Mouse (Mus musculus): ENCODE measurements around the gene Fam71e2. TPM values are rescaled to one million over a fixed set of nuclear protein-coding genes. Genes with fewer than 3 reads are reported as not detected.

Gene Fam71e2
- total RNA-seq, 1 experiment from 2014 or later, result not detected

Other genes starting within 250 kb of the Fam71e2 start
- gene Tnni3, start 247.1 kb downstream of the Fam71e2 start, total RNA-seq (2017), result 7.0 and 7.1 TPM in 2 replicates
- gene Dnaaf3, start 238.8 kb downstream of the Fam71e2 start, total RNA-seq (2017), result 2.4 and 2.6 TPM in 2 replicates
- gene Syt5, start 223.8 kb downstream of the Fam71e2 start, total RNA-seq (2017), result 1.0 TPM in 1 of 2 replicates, not detected in the other
- not detected in 2 replicates for gene Ptprh, start 167.3 kb downstream of the Fam71e2 start, total RNA-seq (2017)
- gene Tmem86b, start 139.9 kb downstream of the Fam71e2 start, total RNA-seq (2017), result 22.0 and 22.8 TPM in 2 replicates
- 155 and 186 TPM in 2 replicates for gene Ppp6r1, start 112.3 kb downstream of the Fam71e2 start, total RNA-seq (2017)
- gene Hspbp1, start 86.2 kb downstream of the Fam71e2 start, total RNA-seq (2017), result 19.0 and 25.2 TPM in 2 replicates
- 0.20 and 2.6 TPM in 2 replicates for gene Brsk1, start 80.7 kb downstream of the Fam71e2 start, total RNA-seq (2017)
- 5.0 and 7.3 TPM in 2 replicates for gene Tmem150b, start 46.1 kb downstream of the Fam71e2 start, total RNA-seq (2017)
- 40.6 and 46.4 TPM in 2 replicates for gene Kmt5c, start 31.2 kb downstream of the Fam71e2 start, total RNA-seq (2017)
- 14.1 and 53.9 TPM in 2 replicates for gene Cox6b2, start 18.2 kb downstream of the Fam71e2 start, total RNA-seq (2017)
- 0.25 and 0.74 TPM in 2 replicates for gene Il11, start 11.6 kb upstream of the Fam71e2 start, total RNA-seq (2017)
- gene Tmem190, start 11.6 kb upstream of the Fam71e2 start, total RNA-seq (2017), result 1.3 TPM in 1 of 2 replicates, not detected in the other
- gene Tmem238, start 18.4 kb upstream of the Fam71e2 start, total RNA-seq (2017), result 9.3 and 19.0 TPM in 2 replicates
- gene Rpl28, start 21.6 kb upstream of the Fam71e2 start, total RNA-seq (2017), result 736 and 741 TPM in 2 replicates
- 137 and 174 TPM in 2 replicates for gene Ube2s, start 41.3 kb upstream of the Fam71e2 start, total RNA-seq (2017)
- 0.06 and 0.45 TPM in 2 replicates for gene Shisa7, start 73.4 kb upstream of the Fam71e2 start, total RNA-seq (2017)
- gene Isoc2b, start 99.0 kb upstream of the Fam71e2 start, total RNA-seq (2017), result 59.8 and 69.7 TPM in 2 replicates
- 7.1 and 9.0 TPM in 2 replicates for gene Isoc2a, start 105.9 kb upstream of the Fam71e2 start, total RNA-seq (2017)
- gene Gm36210, start 135.2 kb upstream of the Fam71e2 start, total RNA-seq (2017), result not detected in 2 replicates
- 2.2 and 3.2 TPM in 2 replicates for gene Zfp628, start 143.9 kb upstream of the Fam71e2 start, total RNA-seq (2017)
- gene Nat14, start 150.7 kb upstream of the Fam71e2 start, total RNA-seq (2017), result not detected in 2 replicates
- gene Ssc5d, start 154.5 kb upstream of the Fam71e2 start, total RNA-seq (2017), result not detected in 2 replicates
- not detected in 2 replicates for gene Sbk2, start 193.1 kb upstream of the Fam71e2 start, total RNA-seq (2017)
- gene Sbk3, start 199.9 kb upstream of the Fam71e2 start, total RNA-seq (2017), result not detected in 2 replicates
- gene Zfp579, start 224.9 kb upstream of the Fam71e2 start, total RNA-seq (2017), result 5.7 and 6.6 TPM in 2 replicates
- gene Zfp524, start 243.1 kb upstream of the Fam71e2 start, total RNA-seq (2017), result 3.0 and 12.6 TPM in 2 replicates
- 25.6 and 32.0 TPM in 2 replicates for gene Fiz1, start 243.4 kb upstream of the Fam71e2 start, total RNA-seq (2017)
- 0.31 TPM in 1 of 2 replicates, not detected in the other for gene Gm44973, start 244.2 kb upstream of the Fam71e2 start, total RNA-seq (2017)
- gene Zfp865, start 249.1 kb upstream of the Fam71e2 start, total RNA-seq (2017), result 13.9 and 14.0 TPM in 2 replicates
- not detected in 2 replicates for gene Ccdc106, start 249.3 kb upstream of the Fam71e2 start, total RNA-seq (2017)